Mouse (Mus musculus) spleen, adult 2 months (tissue): ENCODE measurements around the gene Gtf2a2.

ENCODE experiments used
- CTCF ChIP-seq: fragments of 200-500 bp; IDR thresholded peaks from 2 replicates; pipeline ENCODE4 v1.5.1; 2011; ENCODE audit warnings: mild to moderate bottlenecking, inconsistent platforms; ENCODE audit not compliant: insufficient read depth, insufficient read length, insufficient replicate concordance; ENCODE audit errors: extremely low read depth
- POLR2A ChIP-seq: fragments of 200-500 bp; IDR thresholded peaks from 2 replicates; pipeline ENCODE4 v1.6.1; 2011; ENCODE audit warnings: low read depth, low read length, inconsistent platforms

- TF ChIP-seq POLR2A (no peak), CTCF (no peak)
Observed at GRCm38 (mm10) chr9:70024648-70025047, 12.3 kb downstream of the Gtf2a2 start.
